Mouse (Mus musculus): ENCODE results near the gene Defb30.

DNA sequence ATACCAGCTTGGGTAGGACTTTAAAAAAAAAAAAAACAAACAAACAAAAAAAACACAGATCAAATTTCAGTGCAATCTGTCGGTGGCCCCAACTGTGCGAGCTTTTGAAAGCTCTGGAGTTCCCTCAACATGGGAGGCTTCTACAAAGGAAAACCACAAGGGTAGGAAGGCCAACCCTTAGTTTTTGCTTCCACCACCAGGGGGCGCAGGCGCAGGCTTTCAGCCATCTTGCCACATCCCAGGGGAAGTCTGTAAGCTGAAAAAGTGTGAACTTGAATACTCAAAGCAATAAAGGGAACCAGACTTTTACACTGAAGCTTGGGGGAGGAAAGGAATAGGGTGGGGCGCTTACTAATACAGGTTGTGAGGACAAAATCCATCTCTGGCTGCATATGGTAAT, 1.0 kb upstream of the Defb30 start:
- TF ChIP-seq POLR2AphosphoS5 (IDR thresholded peaks at IDR 0.05; ENCODE audit: insufficient replicate concordance, low read depth, low read length) (no peak), TAL1 (conservative IDR thresholded peaks at IDR 0.05; ENCODE audit: low read depth, low read length) (no peak)
